Mouse (Mus musculus): ENCODE data around the gene Nr3c2. TPM values are rescaled to one million over a fixed set of nuclear protein-coding genes. Genes with fewer than 3 reads are reported as not detected.

The Nr3c2 gene
- total RNA-seq, 1 experiment, result 1.4 TPM

DNA sequence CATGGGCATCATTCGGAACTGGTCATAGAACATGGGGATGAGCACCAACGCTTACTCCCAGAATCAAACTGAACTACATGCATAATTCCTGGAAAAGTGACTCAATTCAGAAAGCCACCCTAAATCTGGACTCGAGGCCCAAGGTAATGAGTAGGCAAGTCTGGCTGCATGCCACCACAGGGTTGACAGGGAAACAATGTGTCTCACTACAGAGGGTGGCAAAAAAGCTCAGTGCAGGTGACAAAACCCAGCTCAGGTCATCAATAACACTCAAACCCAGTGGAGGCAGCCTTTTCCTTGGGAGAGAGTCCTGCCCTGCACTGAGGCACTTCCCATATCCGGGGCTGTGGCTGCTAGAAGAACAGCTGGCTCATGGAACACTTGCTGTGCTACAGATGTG is 228.8 kb downstream of the Nr3c2 start:
- Histone ChIP-seq H3K4me3 (ENCODE audit: insufficient read depth in 1 of 2, low read depth in 1 of 2, low read length in 2 of 2, poor library complexity in 1 of 2, severe bottlenecking in 1 of 2) (no peak overlapping the region), H3K36me3 (ENCODE audit: control insufficient read depth, insufficient read depth, low read length, poor library complexity, severe bottlenecking) (no peaks in the 10 kb centered on the region), H3K4me1 (ENCODE audit: control insufficient read depth in 2 of 2, insufficient read depth in 2 of 2, low read length in 2 of 2, poor library complexity in 1 of 2) (no peaks in the 10 kb centered on the region), H3K27ac (ENCODE audit: insufficient read depth, low read depth, low read length, poor library complexity, severe bottlenecking) (no peak overlapping the region), H3K9me3 (ENCODE audit: control insufficient read depth, insufficient read depth, low read depth, low read length) (no peaks in the 10 kb centered on the region), H3K9ac (ENCODE audit: insufficient read depth, low read depth, low read length, poor library complexity, severe bottlenecking) (no peak overlapping the region)
- DNase-seq (ENCODE audit: low read depth, low spot score), result no peak
- in situ Hi-C loops (cut with MboI; ENCODE audit: low sequenced_read_pairs in 2 of 2, unreplicated experiment in 2 of 2), result no loop called here
- no peak for TF ChIP-seq HCFC1 (IDR thresholded peaks at IDR 0.05; ENCODE audit: borderline replicate concordance, insufficient read depth, low read length)
- no peak for TF ChIP-seq MAFK (IDR thresholded peaks at IDR 0.05; ENCODE audit: insufficient read depth, low read depth, low read length)
- no peak for TF ChIP-seq CHD2 (IDR thresholded peaks at IDR 0.05; ENCODE audit: low read depth, low read length)
- TF ChIP-seq ZC3H11A (IDR thresholded peaks at IDR 0.05; ENCODE audit: borderline replicate concordance, low read depth, low read length), result no peak

DNA sequence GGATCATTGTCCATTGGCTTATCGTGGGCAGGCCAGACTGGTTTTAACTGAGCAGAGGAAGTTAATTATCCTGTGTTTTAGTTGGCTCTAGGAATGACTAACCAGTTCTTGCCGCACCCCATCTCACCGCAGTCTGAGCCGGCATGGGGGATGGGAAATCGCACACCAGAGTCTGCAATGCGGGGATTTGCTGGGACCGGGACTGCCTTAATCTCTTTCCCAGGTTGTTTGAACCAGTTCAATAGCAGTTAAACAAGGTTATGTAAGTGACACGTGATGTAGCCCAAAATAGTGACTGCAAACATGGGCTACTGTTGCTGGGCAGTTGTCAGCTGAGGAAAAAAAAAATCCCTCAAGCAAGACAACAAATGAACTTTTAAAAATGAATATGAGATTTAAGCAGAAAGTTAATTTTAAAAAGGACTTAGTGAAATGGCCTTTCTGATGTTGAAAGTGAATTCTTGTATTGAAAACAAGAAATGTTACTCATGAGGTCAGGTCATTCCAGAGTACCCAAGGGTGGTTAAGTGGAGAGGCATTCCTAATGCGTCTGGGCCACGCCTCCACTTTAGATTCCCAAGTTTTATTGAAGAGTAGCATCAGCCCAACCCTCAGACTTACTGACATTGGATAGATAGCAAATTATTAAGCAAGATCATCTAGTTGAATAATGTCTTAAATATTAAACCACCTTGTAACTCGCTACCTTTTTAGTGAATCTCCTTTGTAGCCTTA is 233.8 kb downstream of the Nr3c2 start:
- TF ChIP-seq ZNF384 (IDR thresholded peaks at IDR 0.05; ENCODE audit: low read depth, low read length) (no peak), HCFC1 (IDR thresholded peaks at IDR 0.05; ENCODE audit: borderline replicate concordance, insufficient read depth, low read length) (no peak), CHD2 (IDR thresholded peaks at IDR 0.05; ENCODE audit: low read depth, low read length) (no peak), ZC3H11A (IDR thresholded peaks at IDR 0.05; ENCODE audit: borderline replicate concordance, low read depth, low read length) (no peak), MAFK (IDR thresholded peaks at IDR 0.05; ENCODE audit: insufficient read depth, low read depth, low read length) (no peak)
- in situ Hi-C loops (cut with MboI; ENCODE audit: low sequenced_read_pairs in 2 of 2, unreplicated experiment in 2 of 2), result no loop called here
- Histone ChIP-seq H3K9ac (ENCODE audit: insufficient read depth, low read depth, low read length, poor library complexity, severe bottlenecking) (no peak overlapping the region), H3K9me3 (ENCODE audit: control insufficient read depth, insufficient read depth, low read depth, low read length) (peaks cover 4% of the 10 kb centered on the region; the same call in 1 of the 2 replicates), H3K4me1 (ENCODE audit: control insufficient read depth in 2 of 2, insufficient read depth in 2 of 2, low read length in 2 of 2, poor library complexity in 1 of 2) (no peaks in the 10 kb centered on the region), H3K4me3 (ENCODE audit: insufficient read depth in 1 of 2, low read depth in 1 of 2, low read length in 2 of 2, poor library complexity in 1 of 2, severe bottlenecking in 1 of 2) (no peak overlapping the region), H3K36me3 (ENCODE audit: control insufficient read depth, insufficient read depth, low read length, poor library complexity, severe bottlenecking) (no peaks in the 10 kb centered on the region), H3K27ac (ENCODE audit: insufficient read depth, low read depth, low read length, poor library complexity, severe bottlenecking) (no peak overlapping the region)
- no peak for DNase-seq (ENCODE audit: low read depth, low spot score)

DNA sequence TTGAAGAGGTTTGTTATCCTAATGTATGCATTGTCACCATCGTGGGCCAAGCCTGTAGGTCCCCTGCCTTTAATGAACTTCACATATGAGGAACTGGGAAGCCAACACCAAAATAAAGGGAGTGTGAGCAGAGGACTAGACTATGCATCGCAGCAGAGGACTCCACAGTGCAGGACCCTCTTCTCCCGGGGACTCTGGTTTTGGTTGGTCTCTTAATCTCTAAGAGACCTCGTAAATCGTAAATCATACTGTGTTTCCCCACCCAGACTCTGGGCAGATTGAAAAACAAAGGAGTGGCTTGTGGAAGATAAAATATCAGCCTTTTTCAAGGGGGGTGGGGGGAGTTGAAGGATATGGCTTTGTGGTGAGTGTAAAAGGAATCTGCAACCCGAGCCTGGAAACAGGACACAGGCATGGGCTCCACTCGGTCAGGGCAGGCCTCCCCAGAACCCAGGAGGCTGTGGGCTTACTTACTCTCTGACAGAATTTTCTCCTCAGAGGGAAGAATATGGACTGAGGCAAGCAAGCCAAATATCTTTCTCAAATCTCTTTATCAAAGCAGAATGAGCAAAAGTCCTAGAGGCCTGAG is 234.6 kb downstream of the Nr3c2 start:
- in situ Hi-C loops (cut with MboI; ENCODE audit: low sequenced_read_pairs in 2 of 2, unreplicated experiment in 2 of 2), result no loop called here
- Histone ChIP-seq H3K9ac (ENCODE audit: insufficient read depth, low read depth, low read length, poor library complexity, severe bottlenecking) (no peak overlapping the region), H3K9me3 (ENCODE audit: control insufficient read depth, insufficient read depth, low read depth, low read length) (peaks cover 4% of the 10 kb centered on the region; the same call in 1 of the 2 replicates), H3K4me1 (ENCODE audit: control insufficient read depth in 2 of 2, insufficient read depth in 2 of 2, low read length in 2 of 2, poor library complexity in 1 of 2) (no peaks in the 10 kb centered on the region), H3K36me3 (ENCODE audit: control insufficient read depth, insufficient read depth, low read length, poor library complexity, severe bottlenecking) (no peaks in the 10 kb centered on the region), H3K4me3 (ENCODE audit: insufficient read depth in 1 of 2, low read depth in 1 of 2, low read length in 2 of 2, poor library complexity in 1 of 2, severe bottlenecking in 1 of 2) (no peak overlapping the region), H3K27ac (ENCODE audit: insufficient read depth, low read depth, low read length, poor library complexity, severe bottlenecking) (no peak overlapping the region)
- DNase-seq (ENCODE audit: low read depth, low spot score), result no peak
- TF ChIP-seq ZC3H11A (IDR thresholded peaks at IDR 0.05; ENCODE audit: borderline replicate concordance, low read depth, low read length), result no peak

DNA sequence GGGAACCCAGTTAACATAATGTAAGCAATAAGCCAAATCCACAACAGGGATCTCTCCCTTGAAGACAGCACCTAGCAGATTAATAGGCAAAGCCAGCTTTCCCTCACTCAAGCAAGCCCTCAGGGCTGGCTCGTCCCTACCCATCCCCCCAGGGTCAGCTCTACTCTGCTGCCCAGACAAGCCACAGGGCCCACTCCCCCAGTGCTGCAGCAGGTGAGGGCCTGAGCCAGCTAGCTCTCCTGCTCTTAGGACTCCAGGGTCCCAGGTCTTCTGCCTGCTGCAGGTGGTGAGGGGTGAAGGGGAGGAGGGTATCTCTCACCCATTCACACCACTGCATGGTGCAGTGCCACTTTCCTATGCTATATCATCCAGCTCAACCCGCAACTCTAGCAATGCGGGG is 246.0 kb downstream of the Nr3c2 start:
- Histone ChIP-seq H3K4me3 (ENCODE audit: insufficient read depth in 1 of 2, low read depth in 1 of 2, low read length in 2 of 2, poor library complexity in 1 of 2, severe bottlenecking in 1 of 2) (no peak overlapping the region), H3K36me3 (ENCODE audit: control insufficient read depth, insufficient read depth, low read length, poor library complexity, severe bottlenecking) (no peaks in the 10 kb centered on the region), H3K27ac (ENCODE audit: insufficient read depth, low read depth, low read length, poor library complexity, severe bottlenecking) (no peak overlapping the region), H3K9ac (ENCODE audit: insufficient read depth, low read depth, low read length, poor library complexity, severe bottlenecking) (no peak overlapping the region), H3K9me3 (ENCODE audit: control insufficient read depth, insufficient read depth, low read depth, low read length) (peaks cover 10% of the 10 kb centered on the region; the same call in 1 of the 2 replicates), H3K4me1 (ENCODE audit: control insufficient read depth in 2 of 2, insufficient read depth in 2 of 2, low read length in 2 of 2, poor library complexity in 1 of 2) (no peaks in the 10 kb centered on the region)
- in situ Hi-C loops (cut with MboI; ENCODE audit: low sequenced_read_pairs in 2 of 2, unreplicated experiment in 2 of 2), result no loop called here
- no peak for TF ChIP-seq CHD2 (IDR thresholded peaks at IDR 0.05; ENCODE audit: low read depth, low read length)
- no peak for TF ChIP-seq ZC3H11A (IDR thresholded peaks at IDR 0.05; ENCODE audit: borderline replicate concordance, low read depth, low read length)
- no peak for TF ChIP-seq ZNF384 (IDR thresholded peaks at IDR 0.05; ENCODE audit: low read depth, low read length)
- DNase-seq (ENCODE audit: low read depth, low spot score), result no peak

DNA sequence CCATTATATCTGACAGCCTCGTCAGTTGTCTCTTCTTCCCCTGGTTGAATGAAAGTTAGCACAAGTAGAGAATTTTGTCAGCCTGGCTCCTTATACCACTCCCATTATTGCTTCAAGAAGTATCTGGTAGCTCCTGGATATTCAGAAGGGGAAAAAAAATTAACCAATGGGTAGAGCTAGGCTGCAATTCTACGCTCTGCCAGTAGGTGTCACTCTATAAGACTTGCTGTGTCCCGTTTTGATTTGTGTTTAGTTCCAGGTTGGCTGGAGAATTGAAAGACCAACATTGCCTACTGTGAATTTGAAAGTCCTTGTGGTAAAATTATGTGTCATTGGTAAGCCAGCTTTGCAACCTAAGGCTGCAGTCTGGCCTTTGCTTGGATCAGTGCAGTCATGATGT is 255.3 kb downstream of the Nr3c2 start:
- Histone ChIP-seq H3K36me3 (ENCODE audit: control insufficient read depth, insufficient read depth, low read length, poor library complexity, severe bottlenecking) (no peaks in the 10 kb centered on the region), H3K9me3 (ENCODE audit: control insufficient read depth, insufficient read depth, low read depth, low read length) (no peaks in the 10 kb centered on the region), H3K4me3 (ENCODE audit: insufficient read depth in 1 of 2, low read depth in 1 of 2, low read length in 2 of 2, poor library complexity in 1 of 2, severe bottlenecking in 1 of 2) (no peak overlapping the region), H3K4me1 (ENCODE audit: control insufficient read depth in 2 of 2, insufficient read depth in 2 of 2, low read length in 2 of 2, poor library complexity in 1 of 2) (no peaks in the 10 kb centered on the region), H3K9ac (ENCODE audit: insufficient read depth, low read depth, low read length, poor library complexity, severe bottlenecking) (no peak overlapping the region), H3K27ac (ENCODE audit: insufficient read depth, low read depth, low read length, poor library complexity, severe bottlenecking) (no peak overlapping the region)
- TF ChIP-seq ZNF384 (IDR thresholded peaks at IDR 0.05; ENCODE audit: low read depth, low read length) (no peak), ZC3H11A (IDR thresholded peaks at IDR 0.05; ENCODE audit: borderline replicate concordance, low read depth, low read length) (no peak), CHD2 (IDR thresholded peaks at IDR 0.05; ENCODE audit: low read depth, low read length) (no peak), HCFC1 (IDR thresholded peaks at IDR 0.05; ENCODE audit: borderline replicate concordance, insufficient read depth, low read length) (no peak), MAFK (IDR thresholded peaks at IDR 0.05; ENCODE audit: insufficient read depth, low read depth, low read length) (no peak)
- in situ Hi-C loops (cut with MboI; ENCODE audit: low sequenced_read_pairs in 2 of 2, unreplicated experiment in 2 of 2), result no loop called here
- peak; percentile 54 for DNase-seq (ENCODE audit: low read depth, low spot score)
